Mouse (Mus musculus): Measurements from ENCODE around the gene Nadsyn1.

The Nadsyn1 gene

GRCm38 (mm10) chr7:143822375-143823265 lies at the start of gene Nadsyn1, which contains the start of gene Dhcr7:
Nadsyn1 (minus strand) TSS chr7:143822849.
Dhcr7 (plus strand) TSS chr7:143823145.
- in situ Hi-C loops (cut with MboI, MseI) = loop anchor here in 1 of 2 experiments (10.0 kb wide), 1 partner anchor 1358 kb away; the partner anchor contains the start of gene Lsp1

DNA sequence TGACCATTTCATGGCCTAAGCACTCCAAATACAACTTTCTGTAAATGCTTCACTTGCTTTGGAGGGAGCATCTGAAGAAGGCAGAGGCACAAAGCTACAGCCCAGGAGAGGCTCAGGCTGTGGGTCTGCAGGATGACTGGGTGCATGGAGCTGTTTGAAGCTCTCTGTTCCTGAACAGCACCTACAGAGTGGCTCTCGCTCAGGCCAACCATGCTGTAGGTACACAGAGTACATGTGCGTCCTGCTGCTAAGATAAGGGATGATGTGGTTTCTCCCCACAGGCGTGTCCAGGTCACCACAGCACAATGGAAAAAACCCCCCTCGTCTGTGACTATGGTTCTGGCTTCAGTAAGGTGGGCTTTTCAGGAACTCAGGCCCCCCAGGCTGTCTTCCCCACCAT lies 46.2 kb upstream of the Nadsyn1 start:
- in situ Hi-C loops (cut with MboI, MseI) = no loop called here

GRCm38 (mm10) chr7:143866538-143866937 lies 43.9 kb upstream of the Nadsyn1 start, which contains the start of gene Gm498:
Gm498 (plus strand) TSS chr7:143866838.
- in situ Hi-C loops (cut with MboI, MseI) = no loop called here

GRCm38 (mm10) chr7:143848768-143849482 lies 26.3 kb upstream of the Nadsyn1 start:
- in situ Hi-C loops (cut with MboI, MseI) = no loop called here

DNA sequence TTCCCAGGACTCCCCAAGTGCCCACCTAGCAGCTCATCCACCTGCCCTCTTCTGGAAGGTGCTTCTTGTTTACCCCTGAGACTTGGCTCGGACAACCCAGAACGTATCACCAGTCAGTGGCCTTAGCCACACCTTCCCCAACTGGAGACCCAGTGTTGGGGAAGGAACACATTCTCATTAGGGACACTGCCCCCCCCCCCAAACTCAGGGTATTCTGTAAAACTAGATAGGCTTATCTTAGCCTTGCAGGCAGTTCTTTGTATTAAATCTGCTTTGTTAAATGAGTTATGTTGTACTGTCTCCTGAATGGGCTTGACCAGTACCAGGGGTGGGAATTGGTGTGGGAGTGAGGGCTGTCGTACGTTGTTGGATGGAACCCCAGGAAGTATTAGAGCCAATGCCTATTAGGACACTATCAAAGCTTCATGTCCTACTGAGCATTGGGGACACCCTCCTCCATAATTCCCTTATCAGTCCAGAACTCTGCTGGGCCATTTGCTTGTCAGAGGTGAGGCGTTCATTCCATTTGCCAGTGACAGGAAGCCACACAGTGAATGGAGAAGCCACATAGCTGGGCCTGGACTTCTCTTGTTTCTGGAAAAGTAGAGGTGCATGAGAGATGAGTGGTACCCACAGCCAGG lies 25.6 kb upstream of the Nadsyn1 start:
- in situ Hi-C loops (cut with MboI, MseI) = no loop called here

DNA sequence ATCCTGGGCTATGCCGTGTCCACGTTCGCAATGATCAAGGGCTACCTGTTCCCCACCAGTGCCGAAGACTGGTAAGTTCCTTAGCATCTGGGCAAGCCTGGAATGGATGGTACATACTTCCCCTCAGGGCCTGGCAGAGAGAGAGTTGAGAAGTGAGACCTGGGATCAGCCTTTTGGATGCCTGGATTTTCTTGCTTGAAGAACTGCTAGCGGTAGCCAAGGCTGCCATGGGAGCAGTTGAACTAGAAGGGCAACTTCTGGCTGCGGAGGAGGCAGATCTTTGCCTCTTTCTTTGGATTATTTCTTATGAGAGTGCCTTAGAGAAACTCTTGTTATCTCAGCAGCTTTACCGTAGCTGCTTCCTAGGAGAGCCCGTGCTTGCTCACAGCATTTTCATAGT lies 18.7 kb upstream of the Nadsyn1 start:
- in situ Hi-C loops (cut with MboI, MseI) = no loop called here

DNA sequence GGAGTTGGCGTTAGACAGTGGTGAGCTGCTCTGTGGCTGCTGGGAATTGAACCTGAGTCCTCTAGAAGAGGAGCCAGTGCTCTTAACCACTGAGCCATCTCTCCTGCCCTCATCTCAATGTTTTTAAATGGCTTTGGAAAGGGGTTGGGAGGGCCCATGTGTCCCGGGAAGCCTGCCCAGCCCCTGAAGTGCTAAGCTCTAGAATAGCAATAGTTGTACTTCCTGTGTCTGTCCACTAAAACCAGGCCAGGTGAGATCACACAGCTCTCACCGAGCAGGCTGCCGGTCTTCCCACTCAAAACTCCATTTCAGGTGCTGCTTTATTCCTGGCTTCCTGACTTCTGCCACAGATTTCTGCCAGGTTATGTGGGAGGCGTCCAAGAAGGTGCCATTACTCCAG lies 17.5 kb upstream of the Nadsyn1 start:
- in situ Hi-C loops (cut with MboI, MseI) = no loop called here

DNA sequence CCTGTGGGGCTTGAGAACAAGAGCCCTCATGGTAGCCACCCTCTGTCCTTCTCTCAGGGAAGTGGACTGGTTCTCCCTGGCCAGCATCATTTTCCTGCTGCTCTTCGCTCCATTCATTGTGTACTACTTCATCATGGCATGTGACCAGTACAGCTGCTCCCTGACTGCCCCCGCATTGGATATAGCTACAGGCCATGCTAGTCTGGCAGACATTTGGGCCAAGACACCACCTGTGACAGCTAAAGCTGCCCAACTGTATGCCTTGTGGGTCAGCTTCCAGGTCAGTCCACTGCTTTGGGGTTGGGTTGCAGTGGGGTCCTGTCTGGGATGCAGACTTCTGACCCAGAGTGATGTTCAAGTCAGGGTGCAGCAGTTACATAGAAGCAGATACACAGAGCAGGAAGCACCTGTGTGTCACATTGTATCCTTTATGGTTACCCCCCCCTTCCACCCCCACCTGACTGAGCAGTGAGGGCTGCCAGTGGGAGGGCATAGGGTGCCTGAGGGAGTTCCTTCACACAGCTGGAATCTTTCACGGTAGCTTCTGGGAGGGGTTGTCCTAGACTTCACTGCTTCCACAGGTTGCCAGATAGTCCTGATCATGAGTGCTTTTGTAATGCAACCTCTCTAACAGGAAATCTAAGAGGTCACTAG lies 15.2 kb upstream of the Nadsyn1 start:
- in situ Hi-C loops (cut with MboI, MseI) = no loop called here

GRCm38 (mm10) chr7:143834972-143835371 lies 12.3 kb upstream of the Nadsyn1 start:
- in situ Hi-C loops (cut with MboI, MseI) = loop anchor here (5.0 kb wide), 1 partner anchor 72 kb away; no protein-coding TSS in a partner anchor

DNA sequence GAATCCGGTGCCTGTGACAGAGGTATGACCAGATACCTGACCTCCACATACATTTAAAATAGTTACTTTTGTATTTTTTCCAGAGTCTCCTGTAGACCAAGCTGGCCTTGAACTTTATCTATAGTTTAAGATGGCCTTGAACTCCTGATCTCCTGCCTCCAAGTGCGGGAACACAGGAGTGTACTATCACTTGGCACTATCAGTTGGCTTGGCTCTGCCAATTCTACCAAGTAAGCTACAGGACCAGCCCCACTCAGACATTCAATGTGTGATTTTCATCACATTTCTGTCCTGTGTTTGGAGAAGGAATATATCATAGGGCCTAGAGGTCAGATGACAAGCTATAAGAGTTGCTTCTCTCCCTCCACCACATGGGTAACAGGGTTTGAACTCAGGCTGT lies 11.7 kb upstream of the Nadsyn1 start:
- in situ Hi-C loops (cut with MboI, MseI) = loop anchor here (5.0 kb wide), 1 partner anchor 73 kb away; no protein-coding TSS in a partner anchor

GRCm38 (mm10) chr7:143833581-143834190 lies 11.0 kb upstream of the Nadsyn1 start:
- in situ Hi-C loops (cut with MboI, MseI) = loop anchor here (5.0 kb wide), 1 partner anchor 74 kb away; no protein-coding TSS in a partner anchor

DNA sequence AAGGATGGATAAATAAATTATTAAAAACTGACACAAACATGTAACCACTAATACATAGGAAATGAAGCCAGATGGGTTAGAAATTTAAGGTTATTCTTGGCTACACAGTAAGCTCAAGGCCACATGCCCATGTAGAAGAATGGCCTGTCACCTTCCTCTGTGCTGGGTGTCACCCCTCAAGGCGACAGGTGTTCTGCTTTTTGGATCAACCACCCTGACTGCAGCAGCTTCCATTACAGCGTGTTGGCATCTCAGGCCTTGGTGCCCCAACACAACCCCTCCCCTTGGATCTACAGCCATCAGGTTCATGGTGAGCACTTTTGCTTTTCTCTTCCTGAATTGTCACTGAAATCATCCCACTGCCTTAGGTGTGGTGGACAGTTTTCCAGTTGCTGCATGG lies 10.0 kb upstream of the Nadsyn1 start:
- in situ Hi-C loops (cut with MboI, MseI) = loop anchor here (5.0 kb wide), 1 partner anchor 75 kb away; no protein-coding TSS in a partner anchor

DNA sequence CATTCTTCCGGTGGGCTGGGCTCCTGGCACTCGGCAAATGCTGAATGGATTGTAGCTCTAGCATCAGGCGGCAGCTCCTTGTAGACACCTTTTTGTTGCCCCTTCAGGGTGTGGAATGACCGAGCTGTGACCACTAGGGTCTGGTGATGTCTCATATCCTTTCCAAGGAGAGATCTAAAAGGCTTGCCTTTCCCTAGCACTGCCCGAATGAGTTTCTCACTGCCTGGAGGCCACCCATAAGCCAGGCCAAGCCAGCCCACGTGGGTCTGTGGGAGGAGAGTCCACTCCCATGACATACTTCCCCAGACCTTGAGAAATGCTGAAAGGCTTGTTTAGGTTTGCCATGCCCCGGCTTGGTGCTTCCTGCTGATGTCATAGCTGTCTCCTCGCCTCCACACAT lies 9.5 kb upstream of the Nadsyn1 start:
- in situ Hi-C loops (cut with MboI, MseI) = loop anchor here (5.0 kb wide), 1 partner anchor 75 kb away; no protein-coding TSS in a partner anchor

DNA sequence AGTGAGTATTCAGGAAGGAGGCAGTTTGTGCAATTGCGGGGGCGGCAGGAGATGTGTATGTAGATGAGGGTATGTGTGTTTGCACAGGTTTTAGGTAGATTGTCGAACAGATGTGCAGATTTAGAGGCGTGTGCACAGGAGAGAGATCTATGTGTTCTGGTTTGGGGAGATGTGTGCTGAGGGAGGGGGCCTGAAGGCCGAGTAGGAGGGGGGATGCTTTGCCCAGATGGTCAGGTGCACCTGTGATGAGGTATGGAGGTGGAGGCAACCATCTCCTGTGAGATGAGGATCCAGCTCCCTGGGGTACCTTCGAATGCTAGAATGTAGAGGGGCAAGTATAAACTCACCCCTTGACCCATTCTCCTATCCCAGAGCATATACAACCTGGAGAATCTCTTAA lies 7.8 kb upstream of the Nadsyn1 start:
- in situ Hi-C loops (cut with MboI, MseI) = loop anchor here (5.0 kb wide), 1 partner anchor 77 kb away; no protein-coding TSS in a partner anchor

GRCm38 (mm10) chr7:143829504-143830331 lies 7.1 kb upstream of the Nadsyn1 start:
- in situ Hi-C loops (cut with MboI, MseI) = loop anchor here (5.0 to 10.0 kb wide), 2 partner anchors 78 to 1365 kb away; partner anchors contain the start of gene Lsp1 (in 1 of the 2)

- in situ Hi-C loops (cut with MboI, MseI) = loop anchor here in 1 of 2 experiments (10.0 kb wide), 1 partner anchor 1362 kb away; the partner anchor contains the start of gene Lsp1
Measured at GRCm38 (mm10) chr7:143826985-143827384, 4.3 kb upstream of the Nadsyn1 start.

GRCm38 (mm10) chr7:143823266-143823605 lies 587 bp upstream of the Nadsyn1 start:
- in situ Hi-C loops (cut with MboI, MseI) = loop anchor here in 1 of 2 experiments (10.0 kb wide), 1 partner anchor 1358 kb away; the partner anchor contains the start of gene Lsp1

- in situ Hi-C loops (cut with MboI, MseI) = loop anchor here in 1 of 2 experiments (10.0 kb wide), 1 partner anchor 1356 kb away; the partner anchor contains the start of gene Lsp1
Measured at GRCm38 (mm10) chr7:143821241-143821640, 1.4 kb downstream of the Nadsyn1 start.

- in situ Hi-C loops (cut with MboI, MseI) = no loop called here
Measured at GRCm38 (mm10) chr7:143819201-143819600, 3.4 kb downstream of the Nadsyn1 start.
